Mouse (Mus musculus) layer of hippocampus, postnatal 25 days (tissue): ENCODE data around the gene Fgf11. TPM values are rescaled to one million over a fixed set of nuclear protein-coding genes. Genes with fewer than 3 reads are reported as not detected.

Source experiments
- DNase-seq, 2 experiments: peaks; one replicate each; pipeline ENCODE4 v3.0.0; 2022; ENCODE audit warnings: mixed read lengths in 2 of 2, low spot score in 1 of 2; ENCODE audit errors: extremely low spot score in 1 of 2
- total RNA-seq, 2 experiments: library from RNA; stranded (reverse); gene quantifications; 2 replicates each; pipeline ENCODE4 v1.2.3; 2021

The Fgf11 gene
- total RNA-seq, 2 experiments from 2014 or later, result 28.3 to 33.3 TPM

GRCm38 (mm10) chr11:69818365-69818764 is 16.7 kb upstream of the Fgf11 start, which contains the start of gene Spem2:
Gene Spem2, minus strand, starts transcription at chr11:69818465.
- no peak for DNase-seq

DNA sequence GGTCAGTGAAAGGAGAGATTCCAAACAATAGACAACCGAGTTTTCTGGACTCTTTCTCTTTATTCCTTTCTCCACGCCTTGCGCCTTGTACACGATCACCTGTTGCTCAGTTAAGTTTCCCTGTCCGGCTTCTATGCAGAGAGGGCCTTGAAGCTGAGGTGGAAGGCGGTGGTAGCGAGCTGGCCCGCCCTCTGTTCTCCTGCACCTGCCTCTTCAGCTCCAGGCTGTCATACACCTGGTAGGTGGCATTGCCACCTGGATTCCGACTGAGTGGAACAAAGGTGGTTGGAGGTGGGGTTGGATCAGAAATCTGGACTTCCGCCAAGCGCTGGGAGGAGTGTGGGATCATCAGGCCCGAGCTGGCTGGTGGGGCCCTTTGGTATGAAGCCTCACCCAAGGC is 14.9 kb upstream of the Fgf11 start:
- no peak for DNase-seq

- no peak for DNase-seq
These were observed 13.5 kb upstream of the Fgf11 start, which contains the start of gene Gm39566 for GRCm38 (mm10) chr11:69815155-69815554. Gene Gm39566, minus strand, starts transcription at chr11:69815298.

GRCm38 (mm10) chr11:69810280-69810679 is 8.6 kb upstream of the Fgf11 start:
- DNase-seq, result no peak

- no peak for DNase-seq
These were observed 6.0 kb upstream of the Fgf11 start for GRCm38 (mm10) chr11:69807641-69808040.

DNA sequence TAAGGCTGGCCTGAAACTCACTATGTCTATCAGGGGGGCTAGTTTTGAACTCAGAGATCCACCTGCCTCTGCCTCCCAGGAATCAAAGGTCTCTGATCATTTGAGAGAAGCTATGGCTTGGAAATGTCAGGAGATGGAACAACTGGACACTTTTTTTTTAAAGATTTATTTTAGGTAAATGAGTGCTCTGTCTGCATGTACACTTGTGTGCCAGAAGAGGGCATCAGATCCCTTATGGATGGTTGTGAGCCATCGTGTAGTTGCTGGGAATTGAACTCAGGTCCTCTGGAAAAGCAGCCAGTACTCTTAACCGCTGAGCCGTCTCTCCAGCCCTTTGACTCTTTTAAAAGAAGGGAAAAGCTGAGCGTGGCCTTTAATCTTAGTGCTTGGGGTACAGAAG is 4.7 kb upstream of the Fgf11 start:
- no peak for DNase-seq

GRCm38 (mm10) chr11:69804972-69805909 is 3.6 kb upstream of the Fgf11 start, which contains the start of gene Tmem102:
Gene Tmem102, minus strand, starts transcription at chr11:69805624.
- DNase-seq, result no peak

DNA sequence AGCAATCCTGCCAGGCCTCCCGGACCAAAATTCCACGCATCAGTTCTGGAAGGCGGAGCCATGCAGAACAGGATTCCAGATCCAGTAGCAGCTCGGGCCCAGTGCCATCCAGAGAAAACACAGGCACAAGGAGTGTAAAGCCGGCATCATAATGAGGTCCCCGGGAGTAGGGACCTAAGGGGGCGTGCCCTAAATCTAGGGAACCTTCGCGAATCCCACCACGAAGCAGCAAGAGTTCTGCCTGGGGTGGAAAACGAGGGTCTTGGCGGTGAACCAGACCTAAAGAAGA is 2.9 kb upstream of the Fgf11 start:
- no peak for DNase-seq

DNA sequence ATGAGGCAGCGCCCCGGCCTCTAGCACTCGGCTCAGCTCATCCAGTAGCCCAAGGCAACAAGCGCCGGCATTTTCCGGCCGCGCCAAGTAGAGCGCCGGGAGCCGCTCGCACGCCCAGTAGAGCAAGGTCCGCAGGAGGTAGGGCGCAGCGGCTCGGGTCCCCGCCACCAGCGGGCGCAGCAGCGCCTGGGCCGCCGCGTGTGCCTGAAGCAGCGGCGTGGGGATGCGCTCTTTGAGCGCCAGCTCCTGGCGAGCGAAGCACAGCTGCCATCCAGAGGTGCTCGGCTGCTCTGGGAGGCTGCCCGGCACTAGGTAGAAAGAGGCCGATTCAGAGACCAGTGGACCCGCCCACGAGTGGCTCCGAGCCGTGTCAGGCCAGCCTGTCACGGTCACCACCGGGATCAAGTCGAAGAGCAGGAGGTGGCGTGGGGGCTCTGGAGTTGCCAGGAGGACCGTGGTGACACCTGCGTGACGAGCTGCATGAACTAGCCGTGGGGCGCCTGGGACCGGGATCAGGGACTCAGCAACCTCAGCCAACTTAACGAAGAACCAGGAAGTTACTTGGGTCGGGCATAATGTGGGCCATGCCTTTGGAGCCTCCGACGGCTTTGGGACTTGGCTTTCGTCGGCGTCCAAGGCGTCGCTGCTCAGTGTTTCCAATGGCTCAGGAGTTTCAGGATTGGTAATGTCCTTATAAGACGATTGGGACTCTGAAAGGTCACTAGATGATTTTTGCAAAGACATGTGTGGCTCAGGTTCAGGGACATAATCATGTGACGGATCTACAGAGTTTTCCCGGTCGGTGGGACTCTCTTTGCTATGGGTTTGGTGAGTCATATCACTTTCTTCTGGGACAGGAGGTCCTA is 2.4 kb upstream of the Fgf11 start:
- peak; percentile 46 to 51 for DNase-seq

GRCm38 (mm10) chr11:69803328-69803727 is 1.7 kb upstream of the Fgf11 start:
- no peak for DNase-seq

- DNase-seq, result peak; percentile 74 to 80
These were observed 1.0 kb upstream of the Fgf11 start for GRCm38 (mm10) chr11:69802648-69803105.

DNA sequence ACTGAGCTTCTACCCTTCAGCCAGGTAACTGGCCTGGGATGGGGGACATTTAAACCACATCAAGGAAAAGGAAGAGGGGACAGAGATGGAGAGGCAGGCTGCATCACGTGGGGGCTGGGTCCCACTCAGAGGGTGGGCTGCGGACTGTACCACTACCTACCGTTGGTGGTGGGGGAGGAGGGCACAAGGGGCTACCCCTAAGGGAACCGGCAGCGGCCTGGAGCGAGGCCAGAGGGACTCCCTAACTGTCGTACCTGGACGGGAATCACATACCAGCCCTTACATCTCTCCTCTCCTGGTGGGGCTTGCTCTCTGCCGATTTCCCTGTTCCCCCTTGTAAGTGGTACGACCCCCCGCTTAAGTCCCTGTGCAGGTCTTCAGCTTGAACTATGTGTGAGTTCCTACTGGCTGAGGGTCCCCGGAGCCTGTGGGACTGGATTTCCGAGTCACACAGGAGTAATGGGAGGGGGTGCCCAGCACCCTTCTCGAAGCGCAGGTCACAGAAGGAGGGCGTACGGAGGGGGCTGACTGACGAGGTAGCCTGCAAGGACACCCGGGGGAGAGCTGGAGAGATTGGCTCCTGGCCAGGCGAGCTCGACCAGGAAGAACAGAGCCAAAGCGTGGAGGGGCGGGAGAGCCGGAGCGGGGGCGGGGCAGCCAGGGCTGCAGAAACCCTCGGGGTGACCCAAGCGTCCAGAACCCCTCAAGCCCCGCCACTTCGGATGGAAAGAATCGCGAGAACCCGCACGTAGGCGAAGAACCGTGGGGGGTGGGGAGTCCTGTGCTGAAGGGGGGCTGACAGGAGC is 1.1 kb downstream of the Fgf11 start:
- DNase-seq, result peak; percentile 40 to 47

DNA sequence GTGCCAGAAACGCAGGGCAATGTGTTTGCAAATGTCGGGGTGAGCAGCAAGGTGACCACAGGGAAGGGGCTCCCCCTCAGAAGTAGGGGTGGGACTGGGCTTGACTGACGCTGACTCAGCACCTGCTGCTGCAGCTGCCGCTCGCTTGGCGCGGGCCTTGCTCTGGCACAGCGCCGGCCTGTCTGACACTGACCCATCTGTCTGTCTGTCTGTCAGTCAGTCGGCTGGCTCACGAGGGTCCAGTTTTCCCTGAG is 1.6 kb downstream of the Fgf11 start:
- DNase-seq, result peak in 1 of 2 experiments; percentile 46

- DNase-seq, result no peak
These were observed 2.1 kb downstream of the Fgf11 start for GRCm38 (mm10) chr11:69799394-69800137.

DNA sequence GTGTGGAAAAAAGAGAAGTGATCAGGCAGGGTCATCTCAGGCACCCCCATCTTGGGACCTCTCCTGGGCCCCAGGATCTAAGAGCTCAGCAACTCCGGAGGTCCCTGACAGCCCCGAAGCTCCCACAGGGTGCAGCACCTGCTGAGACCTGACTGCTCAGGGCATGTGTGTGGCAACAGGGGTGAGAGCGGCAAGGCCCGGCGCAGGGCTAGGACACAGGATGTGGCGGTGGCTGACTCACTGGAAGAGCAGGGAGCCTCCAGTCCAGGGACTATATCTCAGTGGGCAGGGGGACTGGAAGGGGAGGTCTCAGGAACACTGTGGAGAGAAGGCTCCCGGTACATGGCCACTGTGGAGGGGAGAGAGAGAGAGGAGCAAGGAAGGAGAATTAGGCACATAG is 3.7 kb downstream of the Fgf11 start:
- DNase-seq, result no peak

GRCm38 (mm10) chr11:69795983-69796435 is 5.6 kb downstream of the Fgf11 start:
- DNase-seq, result no peak

DNA sequence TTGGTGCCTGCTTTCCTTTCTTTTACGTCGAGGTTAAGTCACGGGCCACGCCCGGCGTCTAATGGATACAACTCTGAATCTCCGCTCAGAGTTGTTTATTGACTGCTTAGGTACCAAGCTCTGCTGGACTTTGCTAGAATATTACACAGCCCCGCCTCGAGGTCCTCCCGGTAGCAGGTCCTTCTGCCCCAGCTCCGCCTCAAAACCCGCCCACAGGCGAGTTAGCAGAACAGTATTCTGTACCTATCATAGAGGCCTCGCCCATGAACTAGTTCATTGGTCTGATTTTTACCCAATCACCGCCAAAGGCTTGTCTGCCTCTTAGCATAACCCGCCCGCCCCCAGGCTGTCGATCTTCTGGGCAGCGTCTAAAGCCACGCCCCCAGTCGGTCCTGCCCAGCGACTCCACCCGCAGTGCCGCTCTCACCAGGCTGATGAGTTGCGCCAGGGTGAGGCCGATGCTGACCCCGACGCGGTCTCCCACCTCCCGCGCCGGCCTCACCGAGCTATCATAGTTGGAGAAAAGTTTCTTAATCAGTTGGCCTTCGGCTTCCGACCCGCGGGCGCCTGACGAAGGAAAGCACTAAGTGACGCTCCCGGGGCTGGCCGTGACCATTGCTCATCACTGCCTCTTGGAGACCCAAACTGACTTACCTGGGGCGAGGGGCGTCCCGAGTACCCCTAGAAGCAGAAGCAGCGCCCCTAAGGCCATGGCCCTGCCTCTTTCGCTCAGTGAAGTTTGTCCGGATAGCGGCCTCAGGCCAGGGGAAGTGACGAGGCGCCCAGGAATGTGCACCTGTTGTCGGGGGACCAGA is 6.3 kb downstream of the Fgf11 start, which contains the start of gene Chrnb1:
TSS of gene Chrnb1 (minus strand) at position 776 of the 815 bp plus-strand sequence.
- DNase-seq, result peak; percentile 67 to 72

- no peak for DNase-seq
These were observed 8.2 kb downstream of the Fgf11 start for GRCm38 (mm10) chr11:69793429-69793828.

- no peak for DNase-seq
These were observed 10.2 kb downstream of the Fgf11 start for GRCm38 (mm10) chr11:69791420-69791819.
